In the genomic region with DNA sequence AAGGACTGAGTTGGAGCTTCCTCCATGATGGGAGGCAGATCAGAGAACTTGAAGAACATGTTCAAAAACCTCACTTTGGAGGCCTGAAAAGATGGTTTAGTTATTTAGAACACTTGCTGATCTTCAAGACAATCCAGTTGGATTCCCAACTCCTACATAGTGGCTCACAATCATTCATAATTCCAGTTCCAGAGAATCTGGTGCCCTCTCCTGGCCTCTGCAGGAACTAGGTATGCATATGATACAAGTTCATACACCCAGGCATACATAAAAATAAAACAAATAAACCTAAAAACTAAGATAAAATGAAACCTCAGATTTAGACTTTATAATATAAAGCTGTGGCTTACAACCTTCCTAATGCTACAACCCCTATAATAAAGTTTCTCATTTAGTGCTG, we compare ENCODE assay signal across 11 mouse cellular contexts. TPM values are rescaled to one million over a fixed set of nuclear protein-coding genes. Genes with fewer than 3 reads are reported as not detected.
A peak's percentile ranks its signal among the peaks of the same experiment; 100 is the strongest.
DNase-seq lines count a peak whose midpoint lies in the region; ATAC-seq and TF ChIP-seq lines count a peak whose summit lies in the region.
"Had no signal": no experiment of that assay in that cellular context is flagged by ENCODE, and none has a peak within 500 bp of the region (broad histone marks: within the 10 kb centered on the region; RNA-seq: fewer than 3 reads in every experiment).

No protein-coding gene starts in this region.

- no peaks in the 10 kb centered on the region for H3K79me2 ChIP-seq in heart, adult 2 months (replicated peaks; ENCODE audit: control insufficient read depth, insufficient read depth, low read length)

- no peak for TF ChIP-seq EP300 in heart, adult 2 months (IDR thresholded peaks at IDR 0.05; ENCODE audit: insufficient read depth, low read depth, low read length)

- H3K9ac ChIP-seq in heart, adult 2 months (ENCODE audit: low read depth, low read length): no peak overlapping the region
- H3K9ac ChIP-seq in lung, embryonic 14.5 days: no peak overlapping the region
- H3K9ac ChIP-seq in neural tube, embryonic 11.5 days (ENCODE audit: low read length): no peak overlapping the region
- H3K9ac ChIP-seq: liver, embryonic 14.5 days had no signal

- ATAC-seq in lung, embryonic 14.5 days (ENCODE audit: insufficient read depth): no peak
- no peak for ATAC-seq in neural tube, embryonic 11.5 days (ENCODE audit: insufficient read depth, low FRiP score, low TSS enrichment)
- no peak for ATAC-seq in inflammation-experienced regulatory T-cells, adult 6 months

- no peak for DNase-seq in heart, adult 2 months
- DNase-seq in heart, postnatal 25 days (ENCODE audit: low spot score): no peak
- peak; percentile 71 for DNase-seq in lung, embryonic 14.5 days
- no peak for DNase-seq in lung, postnatal 14 days
- DNase-seq in adipocyte (ENCODE audit: low spot score): peak; percentile 62
- DNase-seq in neural tube, embryonic 11.5 days (ENCODE audit: low spot score): peak; percentile 55
- DNase-seq in thymus, postnatal 14 days: no peak
- DNase-seq: heart, postnatal 36 days had no signal

- H3K4me1 ChIP-seq in heart, adult 2 months (ENCODE audit: control insufficient read depth, insufficient read depth, low read length): no peaks in the 10 kb centered on the region
- H3K4me1 ChIP-seq in lung, embryonic 14.5 days (ENCODE audit: insufficient read depth): no peaks in the 10 kb centered on the region
- H3K4me1 ChIP-seq in neural tube, embryonic 11.5 days (ENCODE audit: control insufficient read depth, insufficient read depth, low read length): no peaks in the 10 kb centered on the region

- H3K4me2 ChIP-seq in lung, embryonic 14.5 days: no peak overlapping the region
- no peak overlapping the region for H3K4me2 ChIP-seq in neural tube, embryonic 11.5 days (ENCODE audit: low read depth)

- TF ChIP-seq CTCF in heart, adult 2 months (IDR thresholded peaks at IDR 0.05): peak; percentile 57
- peak; percentile 53 for TF ChIP-seq CTCF in lung, embryonic 14.5 days (IDR thresholded peaks at IDR 0.05; ENCODE audit: low read depth)

- 0 out of 2 replicates have a peak, but pooled peaks cover 1% of the 10 kb centered on the region for H3K27me3 ChIP-seq in heart, adult 2 months (ENCODE audit: control insufficient read depth, insufficient read depth, low read length)
- H3K27me3 ChIP-seq in lung, embryonic 14.5 days (ENCODE audit: insufficient read depth, low read length): no peaks in the 10 kb centered on the region
- H3K27me3 ChIP-seq in neural tube, embryonic 11.5 days (ENCODE audit: control insufficient read depth, insufficient read depth, low read length): no peaks in the 10 kb centered on the region

- no peak for TF ChIP-seq POLR2A in heart, adult 2 months (IDR thresholded peaks at IDR 0.05; ENCODE audit: insufficient read depth, low read depth, low read length)

- no peak overlapping the region for H3K27ac ChIP-seq in heart, adult 2 months
- no peak overlapping the region for H3K27ac ChIP-seq in lung, embryonic 14.5 days (ENCODE audit: low read depth)
- H3K27ac ChIP-seq in neural tube, embryonic 11.5 days (ENCODE audit: low read depth, low read length): no peak overlapping the region
- H3K27ac ChIP-seq: liver, embryonic 14.5 days had no signal

- intact Hi-C loops in heart, adult 2 months (cut with DNase I): loop anchor here (10.0 kb wide), 2 partner anchors 180 kb away; no protein-coding TSS in a partner anchor
- intact Hi-C loops in heart, postnatal 25 days (cut with DNase I): loop anchor here (10.0 kb wide), 3 partner anchors 180 to 1150 kb away; partner anchors contain the start of gene Trdn

- H3K36me3 ChIP-seq in heart, adult 2 months (ENCODE audit: control insufficient read depth, insufficient read depth, low read length): no peaks in the 10 kb centered on the region
- H3K36me3 ChIP-seq in lung, embryonic 14.5 days (ENCODE audit: insufficient read depth): no peaks in the 10 kb centered on the region
- H3K36me3 ChIP-seq in neural tube, embryonic 11.5 days (ENCODE audit: control insufficient read depth, insufficient read depth, low read length): no peaks in the 10 kb centered on the region

- H3K4me3 ChIP-seq in heart, adult 2 months: no peak overlapping the region
- H3K4me3 ChIP-seq in lung, embryonic 14.5 days (ENCODE audit: low read depth, low read length): no peak overlapping the region
- H3K4me3 ChIP-seq in neural tube, embryonic 11.5 days (ENCODE audit: low read depth, low read length): no peak overlapping the region

- no peaks in the 10 kb centered on the region for H3K9me3 ChIP-seq in lung, embryonic 14.5 days (ENCODE audit: low read depth, low read length)
- no peaks in the 10 kb centered on the region for H3K9me3 ChIP-seq in neural tube, embryonic 11.5 days (ENCODE audit: control insufficient read depth, low read length)

RNA-seq across cellular contexts. Expression of gene Nkain2, which starts 4.8 kb away (rescaled TPM):
- total RNA-seq in heart, adult 2 months (2021): under 1 TPM in 1 of 2 experiments, not detected in 1; 0.18 TPM
- polyA plus RNA-seq in heart, adult 2 months (2012; rRNA removed): 0.08 TPM in 1 of 2 replicates, not detected in the other
- total RNA-seq in heart, postnatal 25 days (2021): not detected
- polyA plus RNA-seq in lung, embryonic 14.5 days (2014; fragmentation: Nextera tagmentation; extraction: Ambion mirVana): 0.58 and 0.88 TPM in 2 replicates
- 1.8 and 3.3 TPM in 2 replicates for polyA plus RNA-seq in neural tube, embryonic 11.5 days (2014; fragmentation: Nextera tagmentation; extraction: Ambion mirVana)
- polyA plus RNA-seq in inflammation-experienced regulatory T-cells, adult 6 months (2017; shearing (Covaris generic)): not detected
- total RNA-seq: heart, postnatal 36 days; neutrophil, adult 5-6 weeks had no signal

Comparison
In these comparisons a context has a peak if more than half of its experiments do, and no peak if none do; other contexts are left out.
1. DNase-seq: peak in lung, embryonic 14.5 days (single experiment), adipocyte (single experiment) and neural tube, embryonic 11.5 days (single experiment); none in heart, adult 2 months (0 of 2), heart, postnatal 25 days (single experiment), lung, postnatal 14 days (single experiment) and thymus, postnatal 14 days (single experiment).